Mouse (Mus musculus): ENCODE results near the gene Izumo1. TPM values are rescaled to one million over a fixed set of nuclear protein-coding genes. Genes with fewer than 3 reads are reported as not detected.

The Izumo1 gene
- polyA plus RNA-seq, 1 experiment from 2014 or later, result 0.27 TPM

DNA sequence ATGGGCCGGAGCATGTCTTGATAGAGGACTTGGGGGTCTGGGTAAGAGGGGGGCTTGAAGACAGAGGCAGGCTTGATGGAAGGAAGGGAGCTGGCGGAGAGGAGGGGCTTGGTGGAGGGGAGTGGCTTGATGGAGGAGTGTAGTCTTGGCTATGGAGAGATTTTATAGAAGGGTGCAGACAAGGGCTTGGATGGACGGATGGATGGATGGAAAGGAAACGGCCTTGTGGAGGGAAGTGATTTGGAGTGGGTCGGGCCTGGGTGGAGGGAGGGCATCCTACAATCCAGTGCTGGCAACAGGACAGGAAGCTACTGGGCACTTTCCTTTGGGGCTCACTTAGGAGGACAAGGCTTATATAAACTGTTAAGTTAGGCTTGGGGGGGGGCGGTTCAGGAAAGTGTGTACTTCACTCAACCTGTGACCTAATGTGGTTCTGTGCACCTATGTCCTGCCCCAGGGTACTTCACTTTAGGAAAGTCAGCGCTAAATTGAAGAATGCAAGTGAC lies 5.0 kb downstream of the Izumo1 start:
- Histone ChIP-seq H3K9me3 (ENCODE audit: control insufficient read depth, low read length) (no peaks in the 10 kb centered on the region), H3K4me3 (ENCODE audit: low read depth, low read length) (no peak overlapping the region), H3K36me3 (ENCODE audit: control insufficient read depth, insufficient read depth, low read length) (no peaks in the 10 kb centered on the region), H3K9ac (ENCODE audit: low read length) (no peak overlapping the region), H3K4me1 (replicated peaks; ENCODE audit: control insufficient read depth, insufficient read depth, low read length) (no peaks in the 10 kb centered on the region), H3K27ac (ENCODE audit: low read depth) (no peak overlapping the region), H3K4me2 (ENCODE audit: low read length) (no peak overlapping the region), H3K27me3 (replicated peaks; ENCODE audit: control insufficient read depth, insufficient read depth, low read length) (0 out of 2 replicates have a peak, but pooled peaks cover 5% of the 10 kb centered on the region)
- ATAC-seq (replicated peaks; ENCODE audit: low FRiP score, low TSS enrichment, low read depth) (no peak), DNase-seq (ENCODE audit: low spot score) (no peak)
- WGBS, result 90% methylated on average over 7 of the region's 7 CpGs

- ATAC-seq (replicated peaks; ENCODE audit: low FRiP score, low TSS enrichment, low read depth), result no peak
- WGBS, result 69% methylated on average over 9 of the region's 9 CpGs
- peak within 1 kb of the TSS; percentile 67 for H3K9ac ChIP-seq (ENCODE audit: low read length)
- H3K4me1 ChIP-seq (replicated peaks; ENCODE audit: control insufficient read depth, insufficient read depth, low read length), result no peaks in the 10 kb centered on the region
- H3K27ac ChIP-seq (ENCODE audit: low read depth), result peak within 1 kb of the TSS; percentile 64; the same call in 1 of the 2 replicates
- no peak for DNase-seq (ENCODE audit: low spot score)
- H3K4me3 ChIP-seq (ENCODE audit: low read depth, low read length), result peak within 1 kb of the TSS; percentile 51
- 0 out of 2 replicates have a peak, but pooled peaks cover 5% of the 10 kb centered on the region for H3K27me3 ChIP-seq (replicated peaks; ENCODE audit: control insufficient read depth, insufficient read depth, low read length)
- H3K9me3 ChIP-seq (ENCODE audit: control insufficient read depth, low read length), result no peaks in the 10 kb centered on the region
- peak within 1 kb of the TSS; percentile 96 for H3K4me2 ChIP-seq (ENCODE audit: low read length)
- no peaks in the 10 kb centered on the region for H3K36me3 ChIP-seq (ENCODE audit: control insufficient read depth, insufficient read depth, low read length)
Measured at GRCm38 (mm10) chr7:45627261-45627660, 5.7 kb downstream of the Izumo1 start, which contains the start of gene Rasip1. Gene Rasip1, plus strand, starts transcription at chr7:45627488.

DNA sequence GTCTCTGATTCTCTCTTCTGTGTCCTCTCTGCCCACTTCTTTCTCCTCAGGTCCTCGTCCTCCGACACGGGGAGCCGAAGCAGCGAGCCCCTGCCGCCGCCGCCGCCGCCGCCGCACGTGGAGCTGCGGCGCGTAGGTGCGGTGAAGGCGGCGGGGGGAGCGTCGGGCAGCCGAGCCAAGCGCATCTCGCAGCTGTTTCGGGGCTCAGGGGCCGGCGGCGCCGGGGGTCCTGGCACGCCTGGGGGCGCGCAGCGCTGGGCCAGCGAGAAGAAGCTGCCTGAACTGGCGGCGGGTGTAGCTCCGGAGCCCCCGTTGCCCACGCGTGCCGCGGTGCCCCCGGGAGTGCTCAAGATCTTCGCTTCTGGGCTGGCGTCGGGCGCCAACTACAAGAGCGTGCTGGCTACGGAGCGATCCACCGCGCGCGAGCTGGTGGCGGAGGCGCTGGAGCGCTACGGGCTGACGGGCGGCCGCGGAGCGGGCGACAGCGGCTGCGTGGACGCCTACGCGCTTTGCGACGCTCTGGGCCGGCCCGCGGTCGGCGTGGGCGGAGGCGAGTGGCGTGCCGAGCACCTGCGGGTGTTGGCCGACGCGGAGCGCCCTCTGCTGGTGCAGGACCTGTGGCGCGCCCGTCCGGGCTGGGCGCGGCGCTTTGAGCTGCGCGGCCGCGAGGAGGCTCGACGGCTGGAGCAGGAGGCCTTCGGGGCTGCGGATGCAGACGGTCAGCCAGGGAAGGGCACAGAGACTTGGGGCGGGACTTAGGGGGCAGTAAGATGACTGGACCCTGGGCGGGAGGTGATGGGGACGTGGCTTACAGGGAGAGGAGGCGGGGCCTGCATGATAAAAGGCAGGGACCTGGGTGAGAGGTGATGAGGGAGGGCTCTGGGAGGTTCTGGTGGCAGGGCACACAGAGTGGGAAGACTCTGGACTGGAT lies 7.0 kb downstream of the Izumo1 start:
- Histone ChIP-seq H3K27me3 (replicated peaks; ENCODE audit: control insufficient read depth, insufficient read depth, low read length) (0 out of 2 replicates have a peak, but pooled peaks cover 7% of the 10 kb centered on the region), H3K4me1 (replicated peaks; ENCODE audit: control insufficient read depth, insufficient read depth, low read length) (no peaks in the 10 kb centered on the region), H3K9me3 (ENCODE audit: control insufficient read depth, low read length) (no peaks in the 10 kb centered on the region), H3K9ac (ENCODE audit: low read length) (peak overlapping the region; percentile 67), H3K4me2 (ENCODE audit: low read length) (peak overlapping the region; percentile 96), H3K4me3 (ENCODE audit: low read depth, low read length) (peak overlapping the region; percentile 51), H3K27ac (ENCODE audit: low read depth) (peak overlapping the region; percentile 64; the same call in 1 of the 2 replicates), H3K36me3 (ENCODE audit: control insufficient read depth, insufficient read depth, low read length) (no peaks in the 10 kb centered on the region)
- DNase-seq (ENCODE audit: low spot score), result peak; percentile 91
- ATAC-seq (replicated peaks; ENCODE audit: low FRiP score, low TSS enrichment, low read depth), result peak; percentile 71
- WGBS, result 1% methylated on average over 98 of the region's 105 CpGs

GRCm38 (mm10) chr7:45630064-45630907 lies 8.7 kb downstream of the Izumo1 start:
- no peak overlapping the region for H3K4me2 ChIP-seq (ENCODE audit: low read length)
- H3K4me1 ChIP-seq (replicated peaks; ENCODE audit: control insufficient read depth, insufficient read depth, low read length), result no peaks in the 10 kb centered on the region
- ATAC-seq (replicated peaks; ENCODE audit: low FRiP score, low TSS enrichment, low read depth) (no peak), DNase-seq (ENCODE audit: low spot score) (no peak)
- H3K4me3 ChIP-seq (ENCODE audit: low read depth, low read length), result no peak overlapping the region
- 75% methylated on average over 23 of the region's 23 CpGs for WGBS
- H3K9me3 ChIP-seq (ENCODE audit: control insufficient read depth, low read length), result no peaks in the 10 kb centered on the region
- H3K9ac ChIP-seq (ENCODE audit: low read length), result no peak overlapping the region
- 0 out of 2 replicates have a peak, but pooled peaks cover 7% of the 10 kb centered on the region for H3K27me3 ChIP-seq (replicated peaks; ENCODE audit: control insufficient read depth, insufficient read depth, low read length)
- H3K27ac ChIP-seq (ENCODE audit: low read depth), result no peak overlapping the region
- no peaks in the 10 kb centered on the region for H3K36me3 ChIP-seq (ENCODE audit: control insufficient read depth, insufficient read depth, low read length)

DNA sequence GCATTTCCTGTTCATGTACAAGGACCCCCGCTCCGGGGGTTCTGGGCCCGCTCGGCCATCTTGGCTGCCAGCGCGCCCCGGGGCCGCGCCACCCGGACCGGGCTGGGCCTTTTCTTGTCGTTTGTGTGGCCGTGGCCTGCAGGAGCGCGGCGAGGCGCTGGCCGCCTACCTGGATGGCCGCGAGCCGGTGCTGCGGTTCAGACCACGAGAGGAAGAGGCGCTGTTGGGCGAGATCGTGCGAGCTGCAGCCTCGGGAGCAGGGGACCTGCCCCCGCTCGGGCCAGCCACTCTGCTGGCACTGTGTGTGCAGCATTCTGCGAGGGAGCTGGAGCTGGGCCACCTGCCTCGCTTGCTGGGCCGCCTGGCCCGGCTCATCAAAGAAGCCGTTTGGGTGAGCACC lies 10.9 kb downstream of the Izumo1 start:
- ATAC-seq (replicated peaks; ENCODE audit: low FRiP score, low TSS enrichment, low read depth) (no peak), DNase-seq (ENCODE audit: low spot score) (no peak)
- Histone ChIP-seq H3K36me3 (ENCODE audit: control insufficient read depth, insufficient read depth, low read length) (peaks cover 6% of the 10 kb centered on the region; the same call in 1 of the 2 replicates), H3K4me2 (ENCODE audit: low read length) (peak overlapping the region; percentile 43), H3K27ac (ENCODE audit: low read depth) (no peak overlapping the region), H3K4me1 (replicated peaks; ENCODE audit: control insufficient read depth, insufficient read depth, low read length) (no peaks in the 10 kb centered on the region), H3K27me3 (replicated peaks; ENCODE audit: control insufficient read depth, insufficient read depth, low read length) (0 out of 2 replicates have a peak, but pooled peaks cover 7% of the 10 kb centered on the region), H3K9ac (ENCODE audit: low read length) (peak overlapping the region; percentile 30; the same call in 1 of the 2 replicates), H3K9me3 (ENCODE audit: control insufficient read depth, low read length) (no peaks in the 10 kb centered on the region), H3K4me3 (ENCODE audit: low read depth, low read length) (peak overlapping the region; percentile 3; the same call in 1 of the 2 replicates)
- WGBS, result 25% methylated on average over 35 of the region's 35 CpGs

DNA sequence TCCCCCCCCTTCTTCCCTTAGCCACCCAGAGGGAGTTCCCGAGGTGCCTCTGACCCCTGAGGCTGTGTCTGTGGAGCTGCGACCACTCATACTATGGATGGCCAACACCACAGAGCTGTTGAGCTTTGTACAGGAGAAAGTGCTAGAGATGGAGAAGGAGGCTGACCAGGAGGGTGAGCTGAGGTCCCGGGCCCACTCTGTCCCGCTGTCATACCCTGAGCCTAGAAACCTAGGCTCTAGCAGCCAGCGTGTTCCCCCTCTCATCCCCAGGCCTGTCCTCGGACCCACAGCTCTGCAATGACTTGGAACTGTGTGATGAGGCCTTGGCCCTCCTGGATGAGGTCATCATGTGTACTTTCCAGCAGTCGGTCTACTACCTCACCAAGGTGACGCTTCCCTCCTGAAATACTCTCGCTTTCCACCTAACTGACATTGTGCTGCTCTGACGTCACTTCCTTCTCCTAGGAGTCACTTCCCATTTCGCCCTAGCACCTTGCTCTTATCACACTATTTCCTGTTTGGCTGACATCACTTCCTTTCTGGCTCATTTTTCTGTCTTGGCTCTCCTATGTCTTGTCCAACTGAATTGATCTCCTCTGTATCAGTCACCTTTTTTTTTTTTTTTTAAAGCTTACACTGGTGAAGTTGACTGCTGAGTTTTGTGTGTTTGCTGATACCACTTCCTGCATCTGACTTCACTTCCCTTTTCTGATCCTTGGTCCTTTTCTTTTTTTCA lies 13.5 kb downstream of the Izumo1 start:
- no peak for ATAC-seq (replicated peaks; ENCODE audit: low FRiP score, low TSS enrichment, low read depth)
- peaks cover 7% of the 10 kb centered on the region for H3K4me1 ChIP-seq (replicated peaks; ENCODE audit: control insufficient read depth, insufficient read depth, low read length)
- WGBS, result 87% methylated on average over 11 of the region's 11 CpGs

DNA sequence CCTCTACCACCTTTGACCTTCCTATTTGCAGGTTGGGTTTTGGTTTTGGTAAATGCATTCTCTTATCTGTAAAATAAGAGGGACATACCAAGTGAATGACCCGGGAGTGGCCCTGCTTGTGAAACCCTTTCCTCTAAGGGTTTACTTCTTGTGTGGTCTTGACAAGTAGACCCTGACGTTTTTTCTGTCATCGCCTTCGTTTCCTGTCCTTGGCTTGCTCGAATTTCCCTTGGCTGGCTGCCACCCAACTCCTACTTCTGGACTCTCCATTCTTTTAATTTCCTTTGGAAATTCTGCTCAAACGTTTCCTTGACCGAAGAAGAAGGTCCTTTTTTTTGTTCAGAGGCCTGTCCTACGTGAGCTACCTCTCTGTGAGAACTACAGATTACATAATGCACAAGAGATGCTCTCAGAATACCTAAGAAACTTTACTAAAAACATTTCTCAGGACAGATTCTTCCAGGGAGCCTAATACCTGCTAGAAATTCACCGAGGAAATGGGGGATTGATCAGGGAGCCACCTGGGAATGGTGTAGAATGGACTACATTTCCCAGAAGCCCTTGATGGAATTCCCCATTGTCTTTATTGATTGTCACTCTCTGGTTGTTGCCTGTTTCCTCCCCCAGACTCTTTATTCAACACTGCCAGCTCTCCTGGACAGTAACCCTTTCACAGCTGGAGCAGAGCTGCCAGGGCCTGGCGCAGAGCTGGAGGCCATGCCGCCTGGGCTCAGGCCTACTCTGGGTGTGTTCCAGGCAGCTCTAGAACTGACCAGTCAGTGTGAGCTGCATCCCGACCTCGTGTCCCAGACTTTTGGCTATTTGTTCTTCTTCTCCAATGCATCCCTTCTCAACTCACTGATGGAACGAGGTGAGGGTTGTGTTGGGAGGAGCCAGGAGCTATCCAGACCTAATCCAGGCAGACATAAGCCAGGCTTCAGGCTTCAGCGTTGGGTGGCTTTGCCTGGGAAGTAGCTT lies 14.4 kb downstream of the Izumo1 start:
- no peak for DNase-seq (ENCODE audit: low spot score)
- Histone ChIP-seq H3K4me2 (ENCODE audit: low read length) (no peak overlapping the region), H3K9ac (ENCODE audit: low read length) (no peak overlapping the region), H3K36me3 (ENCODE audit: control insufficient read depth, insufficient read depth, low read length) (peaks cover 6% of the 10 kb centered on the region; the same call in 1 of the 2 replicates), H3K4me1 (replicated peaks; ENCODE audit: control insufficient read depth, insufficient read depth, low read length) (peaks cover 12% of the 10 kb centered on the region), H3K27ac (ENCODE audit: low read depth) (peak overlapping the region; percentile 36; the same call in 1 of the 2 replicates), H3K9me3 (ENCODE audit: control insufficient read depth, low read length) (no peaks in the 10 kb centered on the region), H3K4me3 (ENCODE audit: low read depth, low read length) (no peak overlapping the region), H3K27me3 (replicated peaks; ENCODE audit: control insufficient read depth, insufficient read depth, low read length) (0 out of 2 replicates have a peak, but pooled peaks cover 2% of the 10 kb centered on the region)
- 76% methylated on average over 15 of the region's 15 CpGs for WGBS
- no peak for ATAC-seq (replicated peaks; ENCODE audit: low FRiP score, low TSS enrichment, low read depth)

More for the DNA sequence above, 13.5 kb downstream of the Izumo1 start:
- H3K4me2 ChIP-seq (ENCODE audit: low read length), result no peak overlapping the region
- no peak overlapping the region for H3K9ac ChIP-seq (ENCODE audit: low read length)
- peaks cover 6% of the 10 kb centered on the region; the same call in 1 of the 2 replicates for H3K36me3 ChIP-seq (ENCODE audit: control insufficient read depth, insufficient read depth, low read length)
- H3K27me3 ChIP-seq (replicated peaks; ENCODE audit: control insufficient read depth, insufficient read depth, low read length), result 0 out of 2 replicates have a peak, but pooled peaks cover 2% of the 10 kb centered on the region
- no peak overlapping the region for H3K4me3 ChIP-seq (ENCODE audit: low read depth, low read length)
- DNase-seq (ENCODE audit: low spot score), result no peak
- no peaks in the 10 kb centered on the region for H3K9me3 ChIP-seq (ENCODE audit: control insufficient read depth, low read length)
- H3K27ac ChIP-seq (ENCODE audit: low read depth), result peak overlapping the region; percentile 27; the same call in 1 of the 2 replicates
